Mouse (Mus musculus) erythroblast, embryonic 14.5 days (primary cell): ENCODE data around the gene Khdc1a. TPM values are rescaled to one million over a fixed set of nuclear protein-coding genes. Genes with fewer than 3 reads are reported as not detected.
"Not testable (repeated sequence)": the region's sequence is repeated elsewhere in the genome, so short reads cannot be mapped to it uniquely, and the experiment has no call there.

Experiments used
- H3K27me3 ChIP-seq: 2 replicates; pipeline ENCODE4 v1.6.1; 2012; ENCODE audit warnings: inconsistent platforms; ENCODE audit not compliant: control insufficient read depth
- H3K36me3 ChIP-seq: 2 replicates; pipeline ENCODE4 v1.6.1; 2012; ENCODE audit warnings: mild to moderate bottlenecking, inconsistent platforms; ENCODE audit not compliant: control insufficient read depth
- H3K4me1 ChIP-seq: 2 replicates; pipeline ENCODE4 v1.6.1; 2012; ENCODE audit warnings: inconsistent platforms; ENCODE audit not compliant: control insufficient read depth
- H3K4me3 ChIP-seq: replicated peaks from 2 replicates; pipeline ENCODE3; 2012; ENCODE audit warnings: moderate library complexity, mild to moderate bottlenecking, inconsistent platforms
- H3K9me3 ChIP-seq: 2 replicates; pipeline ENCODE4 v1.6.1; 2012; ENCODE audit warnings: low read length, inconsistent platforms, mixed read lengths; ENCODE audit not compliant: control insufficient read depth
- GATA1 ChIP-seq: IDR thresholded peaks from 2 replicates; pipeline ENCODE4 v1.6.1; 2012; ENCODE audit warnings: low read length, inconsistent platforms, mixed read lengths
- TAL1 ChIP-seq: IDR thresholded peaks from 3 replicates; pipeline ENCODE4 v1.6.1; 2012; ENCODE audit warnings: low read length, inconsistent platforms, mixed read lengths
- polyA plus RNA-seq: library from polyadenylated mRNA; stranded (reverse); fragments of >175 nt; gene quantifications from 2 replicates; pipeline ENCODE4 v1.2.3, GENCODE M21; 2012

Gene Khdc1a
- polyA plus RNA-seq, 1 experiment: not detected

DNA sequence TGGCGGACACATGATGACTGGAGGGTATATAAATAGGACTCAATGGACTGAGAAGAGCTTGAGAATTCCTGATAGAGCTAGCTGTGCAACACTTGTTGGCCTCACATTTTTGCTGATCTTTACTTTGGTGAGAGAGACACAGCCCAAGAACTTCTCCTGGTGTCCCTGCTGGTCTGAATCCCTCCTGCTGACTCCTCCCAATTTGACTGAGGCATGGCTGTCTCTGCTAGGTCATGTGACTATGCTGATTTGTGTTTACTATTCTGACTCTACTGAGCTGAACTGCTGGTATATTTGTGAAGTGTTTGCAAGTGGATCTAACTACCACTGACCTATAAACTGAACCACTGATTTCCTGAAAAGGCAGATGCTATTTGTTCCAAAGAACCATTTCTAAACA lies 27.8 kb upstream of the Khdc1a start:
- Histone ChIP-seq H3K4me3 (no peak overlapping the region), H3K9me3 (no peaks in the 10 kb centered on the region), H3K4me1 (no peaks in the 10 kb centered on the region), H3K27me3 (no peaks in the 10 kb centered on the region), H3K36me3 (no peaks in the 10 kb centered on the region)
- TF ChIP-seq GATA1 (no peak), TAL1 (no peak)

DNA sequence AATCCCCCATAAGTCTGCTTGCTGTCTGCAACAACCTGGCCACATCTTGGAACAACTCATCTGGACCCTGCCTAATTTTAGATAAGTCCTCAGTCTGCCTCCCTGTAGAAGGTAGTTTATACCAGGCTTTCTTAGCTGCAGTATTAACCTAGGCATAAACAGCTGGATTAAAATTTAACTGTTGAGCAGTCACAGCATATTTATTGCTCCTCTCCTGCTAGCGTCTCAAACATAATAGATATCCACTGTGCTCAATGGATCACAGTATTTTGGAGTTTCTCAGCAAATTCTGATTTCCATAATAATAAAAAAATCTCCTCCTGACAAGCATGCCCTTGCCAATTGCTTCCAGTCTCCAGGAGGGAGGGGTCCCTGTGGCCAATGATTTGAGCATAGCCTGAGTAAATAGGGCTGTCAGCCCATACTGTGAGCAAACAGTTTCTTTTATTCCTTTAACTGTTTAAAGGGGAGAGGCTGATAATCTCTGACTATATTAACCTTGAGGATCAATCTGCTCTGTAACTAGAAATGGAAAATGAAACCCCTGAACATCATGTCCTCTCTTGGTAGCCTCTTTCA lies 25.4 kb upstream of the Khdc1a start:
- no peaks in the 10 kb centered on the region for H3K27me3 ChIP-seq
- H3K4me1 ChIP-seq: peaks cover 1% of the 10 kb centered on the region
- no peak overlapping the region for H3K4me3 ChIP-seq
- TF ChIP-seq TAL1 (no peak), GATA1 (no peak)
- H3K9me3 ChIP-seq: no peaks in the 10 kb centered on the region
- H3K36me3 ChIP-seq: no peaks in the 10 kb centered on the region

DNA sequence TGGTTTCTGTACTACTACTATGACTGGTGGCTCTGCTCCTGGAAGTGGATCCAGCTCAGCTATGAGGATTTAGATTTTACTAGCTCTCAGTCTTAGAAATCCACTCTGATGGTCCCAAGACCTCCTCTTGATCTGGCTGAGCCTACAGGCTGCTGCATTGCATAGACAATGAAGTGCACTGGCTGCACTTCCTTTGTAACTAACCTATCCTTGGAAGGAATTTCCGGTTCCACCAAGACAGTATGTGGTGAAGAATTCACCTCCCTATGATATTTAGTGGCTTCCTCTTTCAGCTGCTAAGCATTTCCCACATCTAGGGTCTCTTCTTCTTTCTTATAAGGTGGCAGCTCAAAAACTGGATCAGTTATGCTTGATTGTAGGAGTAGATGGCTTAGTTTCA lies 24.8 kb upstream of the Khdc1a start:
- H3K4me1 ChIP-seq: peaks cover 4% of the 10 kb centered on the region
- no peaks in the 10 kb centered on the region for H3K27me3 ChIP-seq
- TF ChIP-seq GATA1 (no peak), TAL1 (no peak)
- H3K36me3 ChIP-seq: no peaks in the 10 kb centered on the region
- no peaks in the 10 kb centered on the region for H3K9me3 ChIP-seq
- H3K4me3 ChIP-seq: no peak overlapping the region

DNA sequence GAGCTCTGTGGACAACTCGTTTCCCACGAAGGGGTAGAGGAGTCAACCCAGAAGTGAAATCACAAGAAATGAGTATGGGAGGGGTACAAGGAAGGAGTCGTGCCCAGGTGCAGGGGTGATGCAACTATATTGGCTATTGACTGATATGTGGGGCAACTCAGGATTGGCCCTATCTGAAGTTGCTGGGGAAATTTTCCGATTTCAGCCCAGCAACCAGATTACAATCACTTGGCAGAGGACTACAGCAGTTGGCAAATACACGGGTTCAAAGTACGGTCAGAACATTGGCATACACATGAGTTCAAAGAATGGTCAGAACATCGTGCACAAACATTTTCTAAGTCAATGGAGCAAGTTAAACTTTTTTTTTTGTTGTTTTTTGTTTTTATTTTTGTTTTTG lies 22.7 kb upstream of the Khdc1a start:
- TF ChIP-seq GATA1: no peak
- TF ChIP-seq TAL1: no peak
- H3K36me3 ChIP-seq: no peaks in the 10 kb centered on the region
- no peak overlapping the region for H3K4me3 ChIP-seq
- no peaks in the 10 kb centered on the region for H3K9me3 ChIP-seq
- H3K4me1 ChIP-seq: peaks cover 6% of the 10 kb centered on the region
- no peaks in the 10 kb centered on the region for H3K27me3 ChIP-seq

DNA sequence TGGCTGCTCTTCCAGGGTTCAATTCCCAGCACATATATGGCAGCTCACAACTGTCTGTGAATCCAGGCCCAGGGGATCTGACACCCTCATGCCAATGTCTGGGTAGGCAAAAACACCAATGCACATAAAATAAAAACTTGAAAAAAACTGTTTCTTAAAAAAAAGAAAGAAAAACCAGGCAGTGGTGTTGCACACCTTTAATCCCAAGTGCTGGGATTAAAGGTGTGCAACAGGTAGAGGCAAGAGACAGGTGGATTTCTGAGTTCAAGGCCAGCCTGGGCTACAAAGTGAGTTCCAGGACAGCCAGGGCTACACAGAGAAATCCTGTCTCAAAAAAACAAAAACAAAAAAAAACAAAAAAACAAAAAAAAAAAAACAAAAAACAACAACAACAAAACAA lies 18.3 kb upstream of the Khdc1a start:
- H3K4me1 ChIP-seq: peaks cover 10% of the 10 kb centered on the region
- H3K36me3 ChIP-seq, H3K4me3 ChIP-seq, H3K27me3 ChIP-seq, H3K9me3 ChIP-seq: not testable (repeated sequence)

DNA sequence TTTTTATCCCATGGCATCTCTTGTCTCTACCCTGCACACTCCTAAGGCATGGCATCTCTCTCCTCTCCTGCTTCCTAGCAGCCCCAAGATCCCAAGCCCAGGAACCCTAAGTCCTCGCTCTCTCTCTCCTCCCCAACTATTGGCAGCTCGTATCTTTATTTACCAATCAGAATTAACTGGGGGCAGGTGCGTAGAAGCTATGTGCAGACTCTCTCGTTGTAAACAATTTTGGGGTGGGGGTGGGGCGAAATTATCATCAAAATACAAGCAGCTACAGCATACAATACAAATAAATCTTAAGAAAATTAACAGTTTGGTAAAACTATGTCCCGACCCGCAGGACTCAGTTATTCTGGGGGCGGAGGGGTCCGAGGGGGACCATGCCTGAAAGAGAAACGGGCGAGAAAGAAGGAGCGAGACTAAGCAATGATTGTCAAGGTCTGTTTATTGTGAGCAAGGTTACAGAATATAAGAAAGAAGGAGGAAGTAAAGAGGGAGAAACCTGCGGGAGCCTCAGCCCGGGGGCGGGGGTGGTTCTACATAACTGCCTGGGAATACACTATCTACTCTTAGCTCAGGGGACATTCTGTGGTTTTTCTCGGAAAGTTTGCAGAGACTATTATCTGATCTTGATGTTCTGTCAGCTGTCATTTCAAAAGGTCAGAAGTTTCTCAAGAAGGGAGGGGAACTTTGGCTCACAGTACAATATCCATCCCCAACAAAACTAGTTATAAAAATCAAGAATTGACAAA lies 16.0 kb upstream of the Khdc1a start:
- TF ChIP-seq TAL1: no peak
- no peak for TF ChIP-seq GATA1
- Histone ChIP-seq H3K9me3 (no peaks in the 10 kb centered on the region), H3K4me1 (peaks cover 10% of the 10 kb centered on the region), H3K36me3 (no peaks in the 10 kb centered on the region), H3K27me3 (no peaks in the 10 kb centered on the region), H3K4me3 (no peak overlapping the region)

DNA sequence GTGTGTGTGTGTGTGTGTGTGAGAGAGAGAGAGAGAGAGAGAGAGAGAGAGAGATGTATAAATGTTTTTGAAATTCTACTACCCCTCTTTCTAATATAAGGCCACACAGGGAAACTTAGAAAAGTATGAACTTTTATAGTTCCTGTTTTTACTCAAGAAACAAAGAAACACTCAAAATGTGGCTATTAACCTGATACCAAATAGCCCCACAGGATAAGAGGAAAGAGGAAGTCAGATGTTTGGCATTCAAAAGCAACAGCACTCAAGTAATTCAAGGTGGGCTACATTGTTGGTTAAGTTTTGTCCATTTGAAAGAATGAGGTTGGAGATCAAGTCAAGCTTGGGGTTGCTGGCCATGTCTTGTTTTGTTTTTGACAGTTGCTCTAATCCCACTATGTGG lies 13.6 kb upstream of the Khdc1a start:
- Histone ChIP-seq H3K9me3 (no peaks in the 10 kb centered on the region), H3K27me3 (no peaks in the 10 kb centered on the region), H3K4me3 (no peak overlapping the region), H3K36me3 (no peaks in the 10 kb centered on the region), H3K4me1 (peaks cover 4% of the 10 kb centered on the region; the same call in 1 of the 2 replicates)
- TF ChIP-seq GATA1 (no peak), TAL1 (no peak)

DNA sequence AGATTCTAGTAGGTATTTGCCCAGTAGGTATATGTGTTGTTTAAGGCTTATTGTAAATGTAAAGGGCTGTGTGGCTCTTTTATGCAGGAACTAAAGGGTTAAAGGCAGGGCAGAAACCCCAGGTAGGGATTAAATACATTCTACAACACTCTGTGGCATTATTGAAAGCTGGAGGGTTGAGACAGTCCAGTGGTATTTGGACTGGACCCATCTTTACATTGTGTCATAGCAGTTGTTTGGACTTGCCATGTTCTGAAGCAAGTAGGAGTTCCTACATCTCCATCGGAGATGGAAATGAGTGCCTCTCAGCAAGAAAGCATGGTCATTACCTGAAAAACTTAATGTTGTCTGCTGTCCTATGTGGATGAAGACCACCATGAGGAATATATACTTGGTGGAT lies 8.7 kb upstream of the Khdc1a start:
- H3K9me3 ChIP-seq: no peaks in the 10 kb centered on the region
- H3K4me1 ChIP-seq: no peaks in the 10 kb centered on the region
- TF ChIP-seq GATA1 (no peak), TAL1 (no peak)
- H3K4me3 ChIP-seq: no peak overlapping the region
- H3K27me3 ChIP-seq: no peaks in the 10 kb centered on the region
- no peaks in the 10 kb centered on the region for H3K36me3 ChIP-seq

DNA sequence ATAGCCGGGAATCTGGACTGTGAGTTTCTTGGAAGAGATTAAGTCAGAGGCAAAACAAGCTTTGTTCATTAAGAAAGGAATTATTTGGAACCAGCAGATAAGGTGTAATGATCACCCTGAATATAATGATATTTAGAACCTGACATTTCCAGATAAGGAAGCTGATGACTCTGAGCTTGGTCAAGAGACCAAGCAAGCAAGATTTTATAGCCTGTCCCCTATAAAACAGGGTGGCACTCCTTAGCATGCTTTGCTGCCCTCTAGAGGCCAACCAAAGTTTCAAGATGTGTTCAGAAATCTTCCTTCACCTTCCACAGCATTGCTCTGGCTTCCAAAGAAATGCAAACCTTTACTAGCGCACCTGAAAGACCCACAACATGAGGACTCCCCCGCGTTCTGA lies 5.2 kb upstream of the Khdc1a start:
- Histone ChIP-seq H3K9me3 (no peaks in the 10 kb centered on the region), H3K4me3 (no peak overlapping the region), H3K4me1 (no peaks in the 10 kb centered on the region), H3K36me3 (no peaks in the 10 kb centered on the region), H3K27me3 (no peaks in the 10 kb centered on the region)
- no peak for TF ChIP-seq GATA1
- no peak for TF ChIP-seq TAL1

DNA sequence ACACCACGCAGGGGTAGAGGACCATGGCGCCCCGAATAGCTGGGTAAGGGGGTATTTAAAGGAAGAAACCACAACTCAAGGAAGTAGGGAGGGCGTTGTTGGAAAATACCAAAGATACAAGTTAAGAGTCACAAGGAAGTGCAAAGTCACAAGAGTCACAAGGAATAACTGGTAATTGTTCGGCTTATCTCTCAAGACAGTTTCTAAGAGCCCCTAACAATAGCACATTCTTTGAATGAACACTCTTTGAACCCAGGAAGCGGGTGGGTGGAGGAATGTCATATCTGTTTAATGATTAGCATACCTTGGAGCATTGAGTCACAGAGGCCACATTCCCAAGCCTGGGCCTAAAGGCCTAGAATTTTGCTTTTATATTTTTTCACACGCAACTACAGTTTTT lies 4.7 kb upstream of the Khdc1a start:
- not testable (repeated sequence) for H3K27me3 ChIP-seq, H3K4me3 ChIP-seq, H3K4me1 ChIP-seq, H3K9me3 ChIP-seq, H3K36me3 ChIP-seq

DNA sequence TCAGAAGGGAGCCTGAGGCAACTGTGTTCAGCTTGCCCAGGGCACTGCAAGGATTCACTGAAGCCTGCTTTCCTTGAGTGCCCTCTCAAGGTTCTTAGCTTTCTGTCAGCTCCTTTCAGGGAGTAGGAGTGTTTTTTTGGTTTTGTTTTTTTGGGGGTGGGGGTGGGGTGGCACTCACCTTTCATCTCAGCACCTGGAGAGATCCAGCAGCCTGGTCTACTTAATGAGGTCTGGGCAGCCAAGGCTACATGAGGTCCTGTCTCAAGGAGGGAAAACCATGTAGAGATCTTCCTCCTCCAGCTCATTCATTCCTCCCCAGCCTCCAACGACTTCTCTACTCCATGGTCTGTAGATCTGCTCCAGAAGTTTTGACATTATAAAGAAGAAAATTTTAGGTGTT lies 18.6 kb downstream of the Khdc1a start, which contains the start of gene Khdc1c:
Gene Khdc1c, plus strand, starts transcription at position 301 of the 400 bp plus-strand sequence.
- H3K36me3 ChIP-seq, H3K4me3 ChIP-seq, H3K27me3 ChIP-seq, H3K9me3 ChIP-seq, H3K4me1 ChIP-seq: not testable (repeated sequence)
